Mouse (Mus musculus): ENCODE measurements around the gene Nfib. TPM values are rescaled to one million over a fixed set of nuclear protein-coding genes. Genes with fewer than 3 reads are reported as not detected.

Gene Nfib
- total and polyA plus RNA-seq, 2 experiments: 16.4 to 50.0 TPM

- TF ChIP-seq CTCF (IDR thresholded peaks at IDR 0.05; ENCODE audit: low read depth, low read length) (no peak), POLR2A (IDR thresholded peaks at IDR 0.05; ENCODE audit: extremely low read depth, insufficient read depth, low read length) (no peak)
- DNase-seq (ENCODE audit: extremely low read depth, low read depth, low spot score): peak; percentile 65
- Histone ChIP-seq H3K4me3 (ENCODE audit: insufficient read depth, low read depth, low read length) (no peak overlapping the region), H3K4me1 (ENCODE audit: control insufficient read depth, insufficient read depth, low read length) (peaks cover 31% of the 10 kb centered on the region), H3K79me2 (ENCODE audit: control insufficient read depth, insufficient read depth, low read length) (peaks cover 17% of the 10 kb centered on the region; the same call in 1 of the 2 replicates), H3K27me3 (ENCODE audit: control insufficient read depth, insufficient read depth, low read length) (no peaks in the 10 kb centered on the region), H3K27ac (replicated peaks; ENCODE audit: insufficient read depth, low read depth, low read length) (peak overlapping the region; percentile 92), H3K36me3 (ENCODE audit: control insufficient read depth, insufficient read depth, low read length) (no peaks in the 10 kb centered on the region), H3K9ac (ENCODE audit: low read depth, low read length) (no peak overlapping the region)
- 25% methylated on average over 6 of the region's 6 CpGs for WGBS
These were observed 313.7 kb downstream of the Nfib start for GRCm38 (mm10) chr4:82391726-82392472.

GRCm38 (mm10) chr4:82390545-82390944 is 315.0 kb downstream of the Nfib start:
- Histone ChIP-seq H3K36me3 (ENCODE audit: control insufficient read depth, insufficient read depth, low read length) (no peaks in the 10 kb centered on the region), H3K4me1 (ENCODE audit: control insufficient read depth, insufficient read depth, low read length) (peaks cover 34% of the 10 kb centered on the region), H3K4me3 (ENCODE audit: insufficient read depth, low read depth, low read length) (no peak overlapping the region), H3K27ac (replicated peaks; ENCODE audit: insufficient read depth, low read depth, low read length) (peak overlapping the region; percentile 90), H3K79me2 (ENCODE audit: control insufficient read depth, insufficient read depth, low read length) (peaks cover 18% of the 10 kb centered on the region; the same call in 1 of the 2 replicates), H3K27me3 (ENCODE audit: control insufficient read depth, insufficient read depth, low read length) (no peaks in the 10 kb centered on the region), H3K9ac (ENCODE audit: low read depth, low read length) (no peak overlapping the region)
- TF ChIP-seq POLR2A (IDR thresholded peaks at IDR 0.05; ENCODE audit: extremely low read depth, insufficient read depth, low read length): no peak
- no peak for TF ChIP-seq CTCF (IDR thresholded peaks at IDR 0.05; ENCODE audit: low read depth, low read length)
- peak; percentile 43 for DNase-seq (ENCODE audit: extremely low read depth, low read depth, low spot score)
- WGBS: 57% methylated on average over 2 of the region's 2 CpGs

GRCm38 (mm10) chr4:82389876-82390275 is 315.7 kb downstream of the Nfib start:
- Histone ChIP-seq H3K27me3 (ENCODE audit: control insufficient read depth, insufficient read depth, low read length) (no peaks in the 10 kb centered on the region), H3K36me3 (ENCODE audit: control insufficient read depth, insufficient read depth, low read length) (no peaks in the 10 kb centered on the region), H3K4me1 (ENCODE audit: control insufficient read depth, insufficient read depth, low read length) (peaks cover 36% of the 10 kb centered on the region), H3K9ac (ENCODE audit: low read depth, low read length) (no peak overlapping the region), H3K79me2 (ENCODE audit: control insufficient read depth, insufficient read depth, low read length) (peaks cover 18% of the 10 kb centered on the region; the same call in 1 of the 2 replicates), H3K27ac (replicated peaks; ENCODE audit: insufficient read depth, low read depth, low read length) (peak overlapping the region; percentile 38), H3K4me3 (ENCODE audit: insufficient read depth, low read depth, low read length) (no peak overlapping the region)
- DNase-seq (ENCODE audit: extremely low read depth, low read depth, low spot score): no peak
- 82% methylated on average over 1 of the region's 1 CpGs for WGBS
- no peak for TF ChIP-seq POLR2A (IDR thresholded peaks at IDR 0.05; ENCODE audit: extremely low read depth, insufficient read depth, low read length)
- TF ChIP-seq CTCF (IDR thresholded peaks at IDR 0.05; ENCODE audit: low read depth, low read length): no peak

GRCm38 (mm10) chr4:82387620-82388019 is 317.9 kb downstream of the Nfib start:
- H3K27me3 ChIP-seq (ENCODE audit: control insufficient read depth, insufficient read depth, low read length): no peaks in the 10 kb centered on the region

GRCm38 (mm10) chr4:82386222-82386993 is 319.1 kb downstream of the Nfib start:
- 76% methylated on average over 4 of the region's 4 CpGs for WGBS
- Histone ChIP-seq H3K79me2 (ENCODE audit: control insufficient read depth, insufficient read depth, low read length) (peaks cover 17% of the 10 kb centered on the region; the same call in 1 of the 2 replicates), H3K9ac (ENCODE audit: low read depth, low read length) (no peak overlapping the region), H3K4me1 (ENCODE audit: control insufficient read depth, insufficient read depth, low read length) (peaks cover 33% of the 10 kb centered on the region), H3K4me3 (ENCODE audit: insufficient read depth, low read depth, low read length) (no peak overlapping the region), H3K27ac (replicated peaks; ENCODE audit: insufficient read depth, low read depth, low read length) (peak overlapping the region; percentile 84), H3K27me3 (ENCODE audit: control insufficient read depth, insufficient read depth, low read length) (no peaks in the 10 kb centered on the region), H3K36me3 (ENCODE audit: control insufficient read depth, insufficient read depth, low read length) (no peaks in the 10 kb centered on the region)
- no peak for DNase-seq (ENCODE audit: extremely low read depth, low read depth, low spot score)
- TF ChIP-seq CTCF (IDR thresholded peaks at IDR 0.05; ENCODE audit: low read depth, low read length): no peak
- no peak for TF ChIP-seq POLR2A (IDR thresholded peaks at IDR 0.05; ENCODE audit: extremely low read depth, insufficient read depth, low read length)

More at GRCm38 (mm10) chr4:82387620-82388019, 317.9 kb downstream of the Nfib start:
- WGBS: 87% methylated on average over 4 of the region's 4 CpGs
- DNase-seq (ENCODE audit: extremely low read depth, low read depth, low spot score): no peak
- Histone ChIP-seq H3K9ac (ENCODE audit: low read depth, low read length) (no peak overlapping the region), H3K79me2 (ENCODE audit: control insufficient read depth, insufficient read depth, low read length) (peaks cover 17% of the 10 kb centered on the region; the same call in 1 of the 2 replicates), H3K4me3 (ENCODE audit: insufficient read depth, low read depth, low read length) (no peak overlapping the region), H3K27ac (replicated peaks; ENCODE audit: insufficient read depth, low read depth, low read length) (peak overlapping the region; percentile 31), H3K4me1 (ENCODE audit: control insufficient read depth, insufficient read depth, low read length) (peaks cover 39% of the 10 kb centered on the region), H3K36me3 (ENCODE audit: control insufficient read depth, insufficient read depth, low read length) (no peaks in the 10 kb centered on the region)
- TF ChIP-seq CTCF (IDR thresholded peaks at IDR 0.05; ENCODE audit: low read depth, low read length) (no peak), POLR2A (IDR thresholded peaks at IDR 0.05; ENCODE audit: extremely low read depth, insufficient read depth, low read length) (no peak)

All from liver, adult 2 months (tissue).